Mouse (Mus musculus): ENCODE measurements around the gene Bex4. TPM values are rescaled to one million over a fixed set of nuclear protein-coding genes. Genes with fewer than 3 reads are reported as not detected.
"Not testable (repeated sequence)": the region's sequence is repeated elsewhere in the genome, so short reads cannot be mapped to it uniquely, and the experiment has no call there.

Gene Bex4
- not detected for polyA plus RNA-seq (2017; shearing (Covaris generic))

- ATAC-seq = not testable (repeated sequence)
These were observed at the start of gene Bex4 for GRCm38 (mm10) chrX:136138827-136139639. TSS of gene Bex4 (plus strand) at chrX:136138996.

- ATAC-seq = no peak
These were observed 46.1 kb upstream of the Bex4 start for GRCm38 (mm10) chrX:136092497-136093279.

- no peak for ATAC-seq
These were observed 44.4 kb upstream of the Bex4 start for GRCm38 (mm10) chrX:136094421-136094820.

- no peak for ATAC-seq
These were observed 34.6 kb upstream of the Bex4 start for GRCm38 (mm10) chrX:136104046-136104723.

- no peak for ATAC-seq
These were observed 34.1 kb upstream of the Bex4 start for GRCm38 (mm10) chrX:136104724-136105088.

GRCm38 (mm10) chrX:136107942-136108341 lies 30.9 kb upstream of the Bex4 start:
- ATAC-seq = no peak

GRCm38 (mm10) chrX:136115015-136115414 lies 23.8 kb upstream of the Bex4 start:
- no peak for ATAC-seq

GRCm38 (mm10) chrX:136115419-136115961 lies 23.3 kb upstream of the Bex4 start:
- no peak for ATAC-seq

GRCm38 (mm10) chrX:136127038-136127743 lies 11.6 kb upstream of the Bex4 start:
- ATAC-seq = no peak

GRCm38 (mm10) chrX:136127744-136128064 lies 11.1 kb upstream of the Bex4 start:
- ATAC-seq = no peak

- no peak for ATAC-seq
These were observed 3.2 kb upstream of the Bex4 start for GRCm38 (mm10) chrX:136135559-136135958.

GRCm38 (mm10) chrX:136139640-136140004 lies 826 bp downstream of the Bex4 start:
- not testable (repeated sequence) for ATAC-seq

- ATAC-seq = no peak
These were observed 2.6 kb downstream of the Bex4 start for GRCm38 (mm10) chrX:136141385-136141784.

- ATAC-seq = no peak
These were observed 4.9 kb downstream of the Bex4 start for GRCm38 (mm10) chrX:136143711-136144110.

GRCm38 (mm10) chrX:136144195-136144594 lies 5.4 kb downstream of the Bex4 start:
- ATAC-seq = no peak

- no peak for ATAC-seq
These were observed 31.8 kb downstream of the Bex4 start for GRCm38 (mm10) chrX:136170625-136171024.

- ATAC-seq = no peak
These were observed 32.7 kb downstream of the Bex4 start for GRCm38 (mm10) chrX:136171189-136172117.

- no peak for ATAC-seq
These were observed 33.3 kb downstream of the Bex4 start, which contains the start of gene Tceal8 for GRCm38 (mm10) chrX:136172118-136172551. TSS of gene Tceal8 (minus strand) at chrX:136172342.

GRCm38 (mm10) chrX:136172786-136173185 lies 34.0 kb downstream of the Bex4 start:
- no peak for ATAC-seq

- no peak for ATAC-seq
These were observed 42.2 kb downstream of the Bex4 start for GRCm38 (mm10) chrX:136180897-136181553.

GRCm38 (mm10) chrX:136183107-136183506 lies 44.3 kb downstream of the Bex4 start:
- no peak for ATAC-seq
